8 mouse cellular contexts compared by ENCODE assay signal in genomic region chr11:98769007-98769954, GRCm38 (mm10). TPM values are rescaled to one million over a fixed set of nuclear protein-coding genes. Genes with fewer than 3 reads are reported as not detected.
DNase-seq lines count a peak whose midpoint lies in the region; ATAC-seq and TF ChIP-seq lines count a peak whose summit lies in the region.

No protein-coding gene starts in this region.

- DNase-seq in gastrocnemius, postnatal 14 days: peak; percentile 39
- no peak for DNase-seq in gastrocnemius, postnatal 4 days (ENCODE audit: low spot score in 2 of 2)
- no peak for DNase-seq in midbrain, embryonic 10.5 days (ENCODE audit: low spot score)
- no peak for DNase-seq in hindbrain, postnatal 0 days (ENCODE audit: low spot score)
- DNase-seq in stomach, postnatal 0 days (ENCODE audit: low spot score): peak; percentile 18
- no peak for DNase-seq in embryo, embryonic 11 days
- DNase-seq in adrenal gland, postnatal 36 days: no peak

- H3K9me3 ChIP-seq in midbrain, embryonic 10.5 days (replicated peaks): no peaks in the 10 kb centered on the region
- no peaks in the 10 kb centered on the region for H3K9me3 ChIP-seq in midbrain, embryonic 15.5 days
- no peaks in the 10 kb centered on the region for H3K9me3 ChIP-seq in hindbrain, postnatal 0 days (ENCODE audit: low read length)
- H3K9me3 ChIP-seq in stomach, postnatal 0 days (ENCODE audit: control insufficient read depth, low read length): no peaks in the 10 kb centered on the region

- no peak for TF ChIP-seq EP300 in stomach, postnatal 0 days (optimal IDR thresholded peaks at IDR 0.05)

- H3K4me2 ChIP-seq in midbrain, embryonic 15.5 days: no peak overlapping the region
- no peak overlapping the region for H3K4me2 ChIP-seq in hindbrain, postnatal 0 days (ENCODE audit: low read depth, low read length)
- H3K4me2 ChIP-seq in stomach, postnatal 0 days (replicated peaks; ENCODE audit: low read depth): no peak overlapping the region

- peaks cover under 1% of the 10 kb centered on the region; the same call in 1 of the 2 replicates for H3K27me3 ChIP-seq in midbrain, embryonic 10.5 days (ENCODE audit: low read depth, poor library complexity, severe bottlenecking)
- no peaks in the 10 kb centered on the region for H3K27me3 ChIP-seq in midbrain, embryonic 15.5 days (replicated peaks)
- no peaks in the 10 kb centered on the region for H3K27me3 ChIP-seq in hindbrain, postnatal 0 days (ENCODE audit: insufficient read depth, low read length)
- no peaks in the 10 kb centered on the region for H3K27me3 ChIP-seq in stomach, postnatal 0 days (ENCODE audit: control insufficient read depth, insufficient read depth, low read length)

- no peak for TF ChIP-seq CTCF in hindbrain, postnatal 0 days (IDR thresholded peaks at IDR 0.05; ENCODE audit: low read depth)
- no peak for TF ChIP-seq CTCF in stomach, postnatal 0 days (IDR thresholded peaks at IDR 0.05; ENCODE audit: low read depth)

- peaks cover 35% of the 10 kb centered on the region for H3K36me3 ChIP-seq in midbrain, embryonic 10.5 days
- H3K36me3 ChIP-seq in midbrain, embryonic 15.5 days (replicated peaks): peaks cover 16% of the 10 kb centered on the region
- peaks cover 38% of the 10 kb centered on the region for H3K36me3 ChIP-seq in hindbrain, postnatal 0 days (ENCODE audit: insufficient read depth, low read length)
- H3K36me3 ChIP-seq in stomach, postnatal 0 days (ENCODE audit: control insufficient read depth, insufficient read depth, low read length): peaks cover 31% of the 10 kb centered on the region; the same call in 1 of the 2 replicates

- peaks cover 67% of the 10 kb centered on the region for H3K4me1 ChIP-seq in midbrain, embryonic 10.5 days
- H3K4me1 ChIP-seq in midbrain, embryonic 15.5 days: peaks cover 53% of the 10 kb centered on the region
- H3K4me1 ChIP-seq in hindbrain, postnatal 0 days (ENCODE audit: insufficient read depth, low read length): peaks cover 40% of the 10 kb centered on the region
- peaks cover 10% of the 10 kb centered on the region for H3K4me1 ChIP-seq in stomach, postnatal 0 days (replicated peaks; ENCODE audit: control insufficient read depth, insufficient read depth)

- intact Hi-C loops in gastrocnemius, postnatal 14 days (cut with DNase I; ENCODE audit: low total_unique reads): no loop called here

- 0 out of 2 replicates have a peak overlapping the region, but pooled peaks have one; percentile 84 for H3K27ac ChIP-seq in midbrain, embryonic 10.5 days (replicated peaks)
- H3K27ac ChIP-seq in midbrain, embryonic 15.5 days: no peak overlapping the region
- H3K27ac ChIP-seq in hindbrain, postnatal 0 days: peak overlapping the region; percentile 78
- peak overlapping the region; percentile 88; the same call in 1 of the 2 replicates for H3K27ac ChIP-seq in stomach, postnatal 0 days (replicated peaks)

- peak overlapping the region; percentile 50; the same call in 1 of the 2 replicates for H3K4me3 ChIP-seq in midbrain, embryonic 10.5 days
- H3K4me3 ChIP-seq in midbrain, embryonic 15.5 days: no peak overlapping the region
- H3K4me3 ChIP-seq in hindbrain, postnatal 0 days (ENCODE audit: low read length): no peak overlapping the region
- H3K4me3 ChIP-seq in stomach, postnatal 0 days (ENCODE audit: low read depth, low read length): no peak overlapping the region

- no peak overlapping the region for H3K9ac ChIP-seq in midbrain, embryonic 15.5 days
- H3K9ac ChIP-seq in hindbrain, postnatal 0 days (replicated peaks; ENCODE audit: low read length): no peak overlapping the region
- no peak overlapping the region for H3K9ac ChIP-seq in stomach, postnatal 0 days (ENCODE audit: low read length)

- 91% methylated on average over 25 of the region's 25 CpGs for WGBS in midbrain, embryonic 10.5 days
- 91% methylated on average over 25 of the region's 25 CpGs for WGBS in midbrain, embryonic 15.5 days
- 85% methylated on average over 25 of the region's 25 CpGs for WGBS in hindbrain, postnatal 0 days
- 80% methylated on average over 25 of the region's 25 CpGs for WGBS in stomach, postnatal 0 days

- ATAC-seq in midbrain, embryonic 15.5 days (replicated peaks): no peak
- ATAC-seq in hindbrain, postnatal 0 days: no peak
- no peak for ATAC-seq in stomach, postnatal 0 days (ENCODE audit: low FRiP score, low TSS enrichment)

RNA-seq across cellular contexts. Expression of gene Nr1d1, which starts 5.9 kb away (rescaled TPM):
- 10 to 100 TPM; 27.3 to 64.6 TPM for total RNA-seq in gastrocnemius, postnatal 14 days (2021)
- 10 to 100 TPM; 26.7 to 34.2 TPM for total RNA-seq in gastrocnemius, postnatal 4 days (2021)
- 1.4 TPM in 2 replicates for polyA plus RNA-seq in midbrain, embryonic 10.5 days (2016; fragmentation: Nextera tagmentation; extraction: Ambion mirVana)
- 3.4 and 3.9 TPM in 2 replicates for polyA plus RNA-seq in midbrain, embryonic 15.5 days (2015; fragmentation: Nextera tagmentation; extraction: Ambion mirVana)
- 7.5 and 8.6 TPM in 2 replicates for total RNA-seq in hindbrain, postnatal 0 days (2014; rRNA removed)
- polyA plus RNA-seq in hindbrain, postnatal 0 days (2015; fragmentation: Nextera tagmentation; extraction: Ambion mirVana): 10.2 and 13.5 TPM in 2 replicates
- polyA plus RNA-seq in stomach, postnatal 0 days (2015; fragmentation: Nextera tagmentation; extraction: Ambion mirVana): 7.5 and 7.9 TPM in 2 replicates
- total RNA-seq in adrenal gland, postnatal 36 days (2021): 100 to 1,000 TPM; 116 to 171 TPM

RNA-seq across cellular contexts. Expression of gene Msl1, which starts 26.0 kb away (rescaled TPM):
- total RNA-seq in gastrocnemius, postnatal 14 days (2021): 10 to 100 TPM; 49.0 to 55.3 TPM
- 10 to 100 TPM; 79.3 to 83.9 TPM for total RNA-seq in gastrocnemius, postnatal 4 days (2021)
- 22.9 and 24.3 TPM in 2 replicates for polyA plus RNA-seq in midbrain, embryonic 10.5 days (2016; fragmentation: Nextera tagmentation; extraction: Ambion mirVana)
- 33.2 and 33.6 TPM in 2 replicates for polyA plus RNA-seq in midbrain, embryonic 15.5 days (2015; fragmentation: Nextera tagmentation; extraction: Ambion mirVana)
- total RNA-seq in hindbrain, postnatal 0 days (2014; rRNA removed): 77.7 and 94.3 TPM in 2 replicates
- 25.0 and 25.4 TPM in 2 replicates for polyA plus RNA-seq in hindbrain, postnatal 0 days (2015; fragmentation: Nextera tagmentation; extraction: Ambion mirVana)
- polyA plus RNA-seq in stomach, postnatal 0 days (2015; fragmentation: Nextera tagmentation; extraction: Ambion mirVana): 11.3 and 13.8 TPM in 2 replicates
- total RNA-seq in adrenal gland, postnatal 36 days (2021): 100 to 1,000 TPM in 1 of 2 experiments, 10 to 100 TPM in 1; 94.2 to 106 TPM

RNA-seq across cellular contexts. Expression of gene Thra, which starts 28.8 kb away (rescaled TPM):
- 100 to 1,000 TPM in 1 of 2 experiments, 10 to 100 TPM in 1; 91.8 to 106 TPM for total RNA-seq in gastrocnemius, postnatal 14 days (2021)
- total RNA-seq in gastrocnemius, postnatal 4 days (2021): 100 to 1,000 TPM; 225 TPM
- 9.5 and 15.6 TPM in 2 replicates for polyA plus RNA-seq in midbrain, embryonic 10.5 days (2016; fragmentation: Nextera tagmentation; extraction: Ambion mirVana)
- polyA plus RNA-seq in midbrain, embryonic 15.5 days (2015; fragmentation: Nextera tagmentation; extraction: Ambion mirVana): 151 and 158 TPM in 2 replicates
- total RNA-seq in hindbrain, postnatal 0 days (2014; rRNA removed): 725 and 812 TPM in 2 replicates
- 160 TPM in 2 replicates for polyA plus RNA-seq in hindbrain, postnatal 0 days (2015; fragmentation: Nextera tagmentation; extraction: Ambion mirVana)
- 24.0 and 24.5 TPM in 2 replicates for polyA plus RNA-seq in stomach, postnatal 0 days (2015; fragmentation: Nextera tagmentation; extraction: Ambion mirVana)
- 10 to 100 TPM; 69.2 to 91.7 TPM for total RNA-seq in adrenal gland, postnatal 36 days (2021)

RNA-seq across cellular contexts. Expression of gene Casc3, which starts 35.4 kb away (rescaled TPM):
- total RNA-seq in gastrocnemius, postnatal 14 days (2021): 10 to 100 TPM; 20.1 to 21.5 TPM
- total RNA-seq in gastrocnemius, postnatal 4 days (2021): 10 to 100 TPM; 28.3 to 31.6 TPM
- polyA plus RNA-seq in midbrain, embryonic 10.5 days (2016; fragmentation: Nextera tagmentation; extraction: Ambion mirVana): 49.0 and 55.7 TPM in 2 replicates
- polyA plus RNA-seq in midbrain, embryonic 15.5 days (2015; fragmentation: Nextera tagmentation; extraction: Ambion mirVana): 56.3 and 57.7 TPM in 2 replicates
- total RNA-seq in hindbrain, postnatal 0 days (2014; rRNA removed): 24.4 and 74.0 TPM in 2 replicates
- polyA plus RNA-seq in hindbrain, postnatal 0 days (2015; fragmentation: Nextera tagmentation; extraction: Ambion mirVana): 35.4 and 35.7 TPM in 2 replicates
- polyA plus RNA-seq in stomach, postnatal 0 days (2015; fragmentation: Nextera tagmentation; extraction: Ambion mirVana): 12.4 and 14.8 TPM in 2 replicates
- 10 to 100 TPM; 29.6 to 34.3 TPM for total RNA-seq in adrenal gland, postnatal 36 days (2021)

RNA-seq across cellular contexts. Expression of gene Med24, which starts 40.0 kb away (rescaled TPM):
- 10 to 100 TPM; 40.3 to 42.0 TPM for total RNA-seq in gastrocnemius, postnatal 14 days (2021)
- 10 to 100 TPM; 47.8 to 58.0 TPM for total RNA-seq in gastrocnemius, postnatal 4 days (2021)
- 74.1 and 82.2 TPM in 2 replicates for polyA plus RNA-seq in midbrain, embryonic 10.5 days (2016; fragmentation: Nextera tagmentation; extraction: Ambion mirVana)
- 82.9 and 84.8 TPM in 2 replicates for polyA plus RNA-seq in midbrain, embryonic 15.5 days (2015; fragmentation: Nextera tagmentation; extraction: Ambion mirVana)
- 63.2 and 88.6 TPM in 2 replicates for total RNA-seq in hindbrain, postnatal 0 days (2014; rRNA removed)
- polyA plus RNA-seq in hindbrain, postnatal 0 days (2015; fragmentation: Nextera tagmentation; extraction: Ambion mirVana): 47.1 and 48.3 TPM in 2 replicates
- polyA plus RNA-seq in stomach, postnatal 0 days (2015; fragmentation: Nextera tagmentation; extraction: Ambion mirVana): 16.5 and 18.7 TPM in 2 replicates
- 10 to 100 TPM; 46.9 to 52.0 TPM for total RNA-seq in adrenal gland, postnatal 36 days (2021)

Comparison
In these comparisons a context has a peak if more than half of its experiments do, and no peak if none do; other contexts are left out.
1. DNase-seq: peak in gastrocnemius, postnatal 14 days (single experiment) and stomach, postnatal 0 days (single experiment); none in gastrocnemius, postnatal 4 days (0 of 2), midbrain, embryonic 10.5 days (single experiment), hindbrain, postnatal 0 days (single experiment), embryo, embryonic 11 days (single experiment) and adrenal gland, postnatal 36 days (0 of 2).